Mouse (Mus musculus): ENCODE results near the gene Rab4a. TPM values are rescaled to one million over a fixed set of nuclear protein-coding genes. Genes with fewer than 3 reads are reported as not detected.

Gene Rab4a
- polyA plus RNA-seq, 1 experiment from 2014 or later: 64.3 TPM

Other genes with a start within 250 kb of the Rab4a start
- 11.3 and 12.4 TPM in 2 replicates for gene Rhou, start 152.1 kb upstream of the Rab4a start, polyA plus RNA-seq (2014; fragmentation: Nextera tagmentation; extraction: Ambion mirVana)
- gene Ccsap, start 54.2 kb downstream of the Rab4a start, polyA plus RNA-seq (2014; fragmentation: Nextera tagmentation; extraction: Ambion mirVana): 6.8 and 7.1 TPM in 2 replicates
- 5.2 and 10.6 TPM in 2 replicates for gene Acta1, start 88.8 kb downstream of the Rab4a start, polyA plus RNA-seq (2014; fragmentation: Nextera tagmentation; extraction: Ambion mirVana)
- 50.1 and 52.3 TPM in 2 replicates for gene Nup133, start 143.3 kb downstream of the Rab4a start, polyA plus RNA-seq (2014; fragmentation: Nextera tagmentation; extraction: Ambion mirVana)
- 17.5 and 18.3 TPM in 2 replicates for gene Abcb10, start 177.1 kb downstream of the Rab4a start, polyA plus RNA-seq (2014; fragmentation: Nextera tagmentation; extraction: Ambion mirVana)
- gene Taf5l, start 215.4 kb downstream of the Rab4a start, polyA plus RNA-seq (2014; fragmentation: Nextera tagmentation; extraction: Ambion mirVana): 32.1 and 42.9 TPM in 2 replicates
- 7.3 and 7.6 TPM in 2 replicates for gene Urb2, start 215.5 kb downstream of the Rab4a start, polyA plus RNA-seq (2014; fragmentation: Nextera tagmentation; extraction: Ambion mirVana)

Measured in hindbrain, embryonic 11.5 days (tissue).